Mouse (Mus musculus): ENCODE data around the gene Cbx1.

GRCm38 (mm10) chr11:96790681-96791080 is 1.8 kb downstream of the Cbx1 start:
- TF ChIP-seq CTCF (IDR thresholded peaks at IDR 0.05; ENCODE audit: insufficient read depth, low read depth, low read length) (no peak), POLR2A (IDR thresholded peaks at IDR 0.05; ENCODE audit: insufficient read depth, low read depth, low read length) (no peak)
